Mouse (Mus musculus): ENCODE measurements around the gene Ppp4r4.

GRCm38 (mm10) chr12:103486726-103487125 is 45.4 kb upstream of the Ppp4r4 start:
- TF ChIP-seq GATA1 (IDR thresholded peaks at IDR 0.05; ENCODE audit: low read length) (no peak), TAL1 (IDR thresholded peaks at IDR 0.05; ENCODE audit: low read length) (no peak)

All from erythroblast, embryonic 14.5 days (primary cell).